Mouse (Mus musculus) adrenal gland, postnatal 10 days (tissue): ENCODE data around the gene Taf4. TPM values are rescaled to one million over a fixed set of nuclear protein-coding genes. Genes with fewer than 3 reads are reported as not detected.

Experiments used
- total RNA-seq, 2 experiments: library from RNA; stranded (reverse); gene quantifications; 2 replicates each; pipeline ENCODE4 v1.2.3; 2021

Gene Taf4
- total RNA-seq, 2 experiments from 2014 or later: 15.8 to 19.1 TPM

Other genes starting within 250 kb of the Taf4 start
- 10 to 100 TPM; 33.2 to 35.9 TPM for gene Lsm14b, start 48.3 kb upstream of the Taf4 start, total RNA-seq
- gene Psma7, start 65.8 kb upstream of the Taf4 start, total RNA-seq: 100 to 1,000 TPM; 216 to 235 TPM
- gene Ss18l1, start 65.9 kb upstream of the Taf4 start, total RNA-seq: 1 to 10 TPM; 5.1 to 5.9 TPM
- 10 to 100 TPM; 13.1 to 18.9 TPM for gene Mtg2, start 93.9 kb upstream of the Taf4 start, total RNA-seq
- gene Hrh3, start 127.8 kb upstream of the Taf4 start, total RNA-seq: under 1 TPM; 0.09 to 0.76 TPM
- gene Osbpl2, start 142.7 kb upstream of the Taf4 start, total RNA-seq: 10 to 100 TPM; 30.2 to 34.0 TPM
- gene Adrm1, start 194.8 kb upstream of the Taf4 start, total RNA-seq: 100 to 1,000 TPM; 102 to 111 TPM
- 10 to 100 TPM; 35.6 to 39.0 TPM for gene Lama5, start 249.2 kb upstream of the Taf4 start, total RNA-seq